Mouse (Mus musculus) myocyte (in vitro differentiated cells): ENCODE data around the gene Dnmt3a.

ENCODE experiments used
- CEBPB ChIP-seq: IDR thresholded peaks from 2 replicates; pipeline ENCODE4 v1.6.1; 2011; ENCODE audit warnings: mild to moderate bottlenecking, moderate library complexity; ENCODE audit not compliant: poor library complexity, insufficient read depth, severe bottlenecking
- E2F4 ChIP-seq: IDR thresholded peaks from one replicate; pipeline ENCODE4 v1.6.1; 2011; ENCODE audit warnings: mild to moderate bottlenecking, control low read depth, moderate library complexity; ENCODE audit not compliant: insufficient read depth
- MAX ChIP-seq: IDR thresholded peaks from one replicate; pipeline ENCODE4 v1.6.1; 2011; ENCODE audit warnings: low read depth, mild to moderate bottlenecking, control low read depth
- MYOD1 ChIP-seq, 3 experiments: IDR thresholded peaks; one replicate each; pipeline ENCODE4 v1.6.1; 2011; ENCODE audit warnings: control low read depth in 2 of 3, low read depth in 2 of 3, mild to moderate bottlenecking in 2 of 3, moderate library complexity in 1 of 3; ENCODE audit not compliant: insufficient read length in 2 of 3, control insufficient read depth in 1 of 3
- MYOG ChIP-seq, 3 experiments: IDR thresholded peaks; one replicate each; pipeline ENCODE4 v1.6.1; 2011; ENCODE audit warnings: control low read depth in 2 of 3, low read depth in 2 of 3, mild to moderate bottlenecking in 2 of 3; ENCODE audit not compliant: insufficient read length in 2 of 3, control insufficient read depth in 1 of 3, insufficient read depth in 1 of 3
- POLR2A ChIP-seq: IDR thresholded peaks from one replicate; pipeline ENCODE4 v1.6.1; 2011; ENCODE audit warnings: low read depth, mild to moderate bottlenecking, control low read depth, moderate library complexity; ENCODE audit not compliant: insufficient read length
- POLR2AphosphoS2 ChIP-seq: IDR thresholded peaks from one replicate; pipeline ENCODE4 v1.6.1; 2011; ENCODE audit warnings: low read depth, control low read depth; ENCODE audit not compliant: insufficient read length
- REST ChIP-seq: IDR thresholded peaks from one replicate; pipeline ENCODE4 v1.6.1; 2011; ENCODE audit warnings: mild to moderate bottlenecking, control low read depth, moderate library complexity; ENCODE audit not compliant: insufficient read depth, insufficient read length
- SRF ChIP-seq: IDR thresholded peaks from one replicate; pipeline ENCODE4 v1.6.1; 2011; ENCODE audit warnings: low read depth; ENCODE audit not compliant: control insufficient read depth, insufficient read length
- TCF12 ChIP-seq: IDR thresholded peaks from one replicate; pipeline ENCODE4 v1.6.1; 2011; ENCODE audit warnings: mild to moderate bottlenecking, control low read depth; ENCODE audit not compliant: poor library complexity, insufficient read depth, severe bottlenecking
- USF1 ChIP-seq: IDR thresholded peaks from one replicate; pipeline ENCODE4 v1.6.1; 2011; ENCODE audit warnings: low read depth, mild to moderate bottlenecking, control low read depth, moderate library complexity

GRCm38 (mm10) chr12:3807548-3808395, 2.0 kb downstream of the Dnmt3a start:
- TF ChIP-seq MYOD1 (IDR thresholded peaks at IDR 0.05; ENCODE audit: control insufficient read depth in 1 of 3, insufficient read length in 2 of 3, low read depth in 2 of 3) (peak in 1 of 3 experiments; percentile 42), POLR2A (peak; percentile 17), E2F4 (no peak), CEBPB (no peak), MYOG (IDR thresholded peaks at IDR 0.05; ENCODE audit: control insufficient read depth in 1 of 3, insufficient read depth in 1 of 3, insufficient read length in 2 of 3, low read depth in 2 of 3) (peak in 1 of 3 experiments; percentile 38), POLR2AphosphoS2 (no peak), MAX (no peak), USF1 (no peak), SRF (no peak), REST (no peak), TCF12 (no peak)
